Mouse (Mus musculus) hindbrain, embryonic 11.5 days (tissue): ENCODE measurements at regions not wholly inside any gene's neighbourhood (a gene's known extent, or its start where the extent isn't known, plus 50 kb on each side); places are given as distances from the start of the nearest gene placed in this dataset.

Experiments used
- ATAC-seq: fragments of 200-750 bp; cut with Nextera tagmentation; 2 replicates; pipeline ENCODE4 v1.8.0; 2017; ENCODE audit warnings: mild to moderate bottlenecking, moderate TSS enrichment, moderate library complexity; ENCODE audit not compliant: low FRiP score
- DNase-seq: peaks from one replicate; pipeline ENCODE4 v3.0.0-alpha.2; 2015; ENCODE audit warnings: low spot score
- H3K27ac ChIP-seq: fragments of 300-500 bp; sonication (generic); 2 replicates; pipeline ENCODE4 v1.5.1; 2014; ENCODE audit warnings: mild to moderate bottlenecking, low read depth, low read length
- H3K27me3 ChIP-seq: fragments of 300-500 bp; sonication (generic); 2 replicates; pipeline ENCODE4 v1.6.1; 2014; ENCODE audit warnings: mild to moderate bottlenecking, low read length, moderate library complexity, mixed read lengths; ENCODE audit not compliant: control insufficient read depth, insufficient read depth
- H3K36me3 ChIP-seq: fragments of 300-500 bp; sonication (generic); 2 replicates; pipeline ENCODE4 v1.6.1; 2014; ENCODE audit warnings: mild to moderate bottlenecking, low read length, moderate library complexity, mixed read lengths; ENCODE audit not compliant: control insufficient read depth, insufficient read depth
- H3K4me1 ChIP-seq: fragments of 300-500 bp; sonication (generic); replicated peaks from 2 replicates; pipeline ENCODE4 v1.6.1; 2014; ENCODE audit warnings: low read length, mixed read lengths; ENCODE audit not compliant: control insufficient read depth, insufficient read depth
- H3K4me2 ChIP-seq: fragments of 300-500 bp; sonication (generic); replicated peaks from 2 replicates; pipeline ENCODE4 v1.6.1; 2014; ENCODE audit warnings: mild to moderate bottlenecking, low read depth, low read length
- H3K4me3 ChIP-seq: fragments of 300-500 bp; sonication (generic); 2 replicates; pipeline ENCODE4 v1.5.1; 2014; ENCODE audit warnings: low read depth, low read length
- H3K9ac ChIP-seq: fragments of 300-500 bp; sonication (generic); 2 replicates; pipeline ENCODE4 v1.6.1; 2014; ENCODE audit warnings: low read depth, low read length
- H3K9me3 ChIP-seq: fragments of 300-500 bp; sonication (generic); 2 replicates; pipeline ENCODE4 v1.6.1; 2016; ENCODE audit warnings: low read length; ENCODE audit not compliant: control insufficient read depth
- WGBS: fragments of 180-500 bp; shearing (Covaris S2); extraction: QIAGEN DNeasy Blood & Tissue Kit; methylation state at CpG from one replicate; pipeline ENCODE4 v1.1.7; 2014; 5-methylcytosine and 5-hydroxymethylcytosine counted together

GRCm38 (mm10) chr12:59497434-59497833 lies 277.9 kb upstream of the Fbxo33 start:
- ATAC-seq (no peak), DNase-seq (no peak)
- H3K4me1 ChIP-seq = no peaks in the 10 kb centered on the region
- WGBS = 97% methylated on average over 1 of the region's 1 CpGs
- H3K9me3 ChIP-seq = no peaks in the 10 kb centered on the region
- no peak overlapping the region for H3K4me2 ChIP-seq
- H3K27me3 ChIP-seq = no peaks in the 10 kb centered on the region
- H3K4me3 ChIP-seq = no peak overlapping the region
- H3K9ac ChIP-seq = no peak overlapping the region
- no peaks in the 10 kb centered on the region for H3K36me3 ChIP-seq
- no peak overlapping the region for H3K27ac ChIP-seq

GRCm38 (mm10) chr12:59488019-59488418 lies 268.5 kb upstream of the Fbxo33 start:
- H3K9ac ChIP-seq = no peak overlapping the region
- 81% methylated on average over 6 of the region's 6 CpGs for WGBS
- H3K4me3 ChIP-seq = no peak overlapping the region
- DNase-seq = no peak
- no peaks in the 10 kb centered on the region for H3K36me3 ChIP-seq
- H3K27ac ChIP-seq = no peak overlapping the region
- H3K27me3 ChIP-seq = no peaks in the 10 kb centered on the region
- H3K9me3 ChIP-seq = no peaks in the 10 kb centered on the region
- no peaks in the 10 kb centered on the region for H3K4me1 ChIP-seq
- ATAC-seq = no peak
- no peak overlapping the region for H3K4me2 ChIP-seq

- no peak for DNase-seq
- Histone ChIP-seq H3K4me1 (no peaks in the 10 kb centered on the region), H3K4me2 (no peak overlapping the region), H3K9ac (no peak overlapping the region), H3K9me3 (no peaks in the 10 kb centered on the region), H3K4me3 (no peak overlapping the region), H3K27me3 (no peaks in the 10 kb centered on the region), H3K36me3 (no peaks in the 10 kb centered on the region), H3K27ac (no peak overlapping the region)
- WGBS = 84% methylated on average over 1 of the region's 1 CpGs
- ATAC-seq = no peak
Measured at GRCm38 (mm10) chr12:59487507-59487906, 268.0 kb upstream of the Fbxo33 start.

GRCm38 (mm10) chr12:59460997-59461961 lies 241.8 kb upstream of the Fbxo33 start:
- no peaks in the 10 kb centered on the region for H3K4me1 ChIP-seq
- H3K9me3 ChIP-seq = no peaks in the 10 kb centered on the region
- WGBS = 82% methylated on average over 10 of the region's 10 CpGs
- H3K4me2 ChIP-seq = no peak overlapping the region
- H3K36me3 ChIP-seq = no peaks in the 10 kb centered on the region
- H3K9ac ChIP-seq = no peak overlapping the region
- no peaks in the 10 kb centered on the region for H3K27me3 ChIP-seq
- no peak overlapping the region for H3K27ac ChIP-seq
- peak; percentile 3 for DNase-seq
- ATAC-seq = no peak
- H3K4me3 ChIP-seq = no peak overlapping the region

GRCm38 (mm10) chr12:59456175-59456851 lies 236.8 kb upstream of the Fbxo33 start:
- no peaks in the 10 kb centered on the region for H3K27me3 ChIP-seq
- H3K4me2 ChIP-seq = no peak overlapping the region
- DNase-seq = no peak
- no peak overlapping the region for H3K4me3 ChIP-seq
- no peaks in the 10 kb centered on the region for H3K9me3 ChIP-seq
- WGBS = 74% methylated on average over 5 of the region's 5 CpGs
- H3K36me3 ChIP-seq = no peaks in the 10 kb centered on the region
- H3K4me1 ChIP-seq = no peaks in the 10 kb centered on the region
- ATAC-seq = no peak
- no peak overlapping the region for H3K27ac ChIP-seq
- no peak overlapping the region for H3K9ac ChIP-seq

- Histone ChIP-seq H3K36me3 (no peaks in the 10 kb centered on the region), H3K4me1 (no peaks in the 10 kb centered on the region), H3K9me3 (no peaks in the 10 kb centered on the region), H3K27ac (no peak overlapping the region), H3K9ac (no peak overlapping the region), H3K4me3 (no peak overlapping the region), H3K4me2 (no peak overlapping the region), H3K27me3 (no peaks in the 10 kb centered on the region)
- DNase-seq (no peak), ATAC-seq (no peak)
- 96% methylated on average over 6 of the region's 6 CpGs for WGBS
Measured at GRCm38 (mm10) chr12:59415051-59415450, 195.5 kb upstream of the Fbxo33 start.

- Histone ChIP-seq H3K9me3 (no peaks in the 10 kb centered on the region), H3K4me2 (no peak overlapping the region), H3K27me3 (no peaks in the 10 kb centered on the region), H3K9ac (no peak overlapping the region), H3K27ac (no peak overlapping the region), H3K4me1 (no peaks in the 10 kb centered on the region), H3K4me3 (no peak overlapping the region), H3K36me3 (no peaks in the 10 kb centered on the region)
- no peak for DNase-seq
- ATAC-seq = no peak
- 67% methylated on average over 1 of the region's 1 CpGs for WGBS
Measured at GRCm38 (mm10) chr12:59411491-59411890, 192.0 kb upstream of the Fbxo33 start.

GRCm38 (mm10) chr12:59391103-59391502 lies 171.6 kb upstream of the Fbxo33 start:
- no peak for DNase-seq
- Histone ChIP-seq H3K9ac (no peak overlapping the region), H3K4me3 (no peak overlapping the region), H3K27ac (no peak overlapping the region), H3K4me1 (no peaks in the 10 kb centered on the region), H3K27me3 (no peaks in the 10 kb centered on the region), H3K36me3 (no peaks in the 10 kb centered on the region), H3K4me2 (no peak overlapping the region), H3K9me3 (no peaks in the 10 kb centered on the region)
- WGBS = 89% methylated on average over 3 of the region's 3 CpGs
- no peak for ATAC-seq
